Mouse (Mus musculus) liver, adult (tissue): Measurements from ENCODE around the gene Cnih2.

ENCODE experiments used
- GATA4 ChIP-seq: IDR thresholded peaks from 2 replicates; pipeline ENCODE4 v1.6.1; 2014; ENCODE audit warnings: mild to moderate bottlenecking, low read length; ENCODE audit not compliant: insufficient replicate concordance

Cnih2 gene

DNA sequence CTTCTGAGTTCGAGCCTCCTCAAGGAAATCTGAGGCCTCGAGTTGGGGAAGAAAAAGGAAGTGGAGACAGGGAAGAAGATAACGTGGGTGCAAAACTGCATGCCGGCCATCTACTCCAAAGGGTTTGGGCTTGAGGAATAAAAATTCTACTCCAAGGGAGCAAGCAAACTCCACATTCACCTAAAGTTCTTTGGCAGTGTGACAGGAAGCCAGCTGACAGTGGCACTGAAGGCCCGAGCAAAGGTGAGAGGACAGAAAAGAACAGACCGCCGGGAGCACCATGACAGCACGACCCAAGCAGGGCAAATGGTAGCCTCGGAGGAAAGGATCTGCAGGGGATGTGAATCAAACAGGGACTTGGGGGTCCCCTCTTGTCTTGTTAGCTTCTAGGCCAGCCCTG is 7.8 kb upstream of the Cnih2 start:
- TF ChIP-seq GATA4 = no peak

DNA sequence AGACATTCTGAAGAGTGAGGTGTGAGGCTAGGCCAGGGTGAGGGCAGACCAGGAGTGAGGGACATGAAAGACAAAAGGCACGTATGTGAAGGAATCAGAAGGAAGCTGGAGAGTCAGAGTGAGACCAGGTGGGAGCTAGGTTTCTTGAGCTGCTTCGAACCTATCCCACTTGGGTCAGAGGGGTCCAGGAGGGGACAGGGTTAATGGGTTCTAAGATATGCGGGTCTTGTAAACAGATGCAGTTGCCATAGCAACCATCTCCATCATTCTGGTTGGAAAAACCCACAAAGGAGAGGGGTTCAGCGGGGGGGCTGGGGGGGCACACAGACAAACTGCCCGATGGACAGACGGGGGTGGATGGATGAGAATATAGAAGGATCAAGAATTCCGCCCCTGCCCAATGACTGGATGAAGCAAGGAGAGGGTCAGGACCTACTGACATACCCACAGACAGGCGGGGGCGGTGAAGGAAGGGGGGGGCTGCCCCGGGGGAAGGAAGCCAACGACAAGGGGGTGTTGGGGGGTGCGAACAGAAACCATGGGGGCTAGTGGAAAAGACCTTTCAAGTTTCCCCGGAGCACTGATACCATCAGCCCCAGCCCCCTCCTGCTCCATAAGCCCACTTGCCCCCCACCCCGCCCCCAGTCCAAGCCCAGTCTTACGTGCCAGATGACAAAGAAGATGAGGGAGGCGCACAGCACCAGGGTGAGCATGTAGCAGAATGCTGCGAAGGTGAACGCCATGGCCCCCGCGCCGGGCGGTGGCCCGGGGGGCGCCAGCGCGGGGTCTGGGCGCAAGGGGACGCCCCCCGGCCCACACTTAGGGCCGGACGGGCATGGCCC is 579 bp downstream of the Cnih2 start:
- no peak for TF ChIP-seq GATA4

DNA sequence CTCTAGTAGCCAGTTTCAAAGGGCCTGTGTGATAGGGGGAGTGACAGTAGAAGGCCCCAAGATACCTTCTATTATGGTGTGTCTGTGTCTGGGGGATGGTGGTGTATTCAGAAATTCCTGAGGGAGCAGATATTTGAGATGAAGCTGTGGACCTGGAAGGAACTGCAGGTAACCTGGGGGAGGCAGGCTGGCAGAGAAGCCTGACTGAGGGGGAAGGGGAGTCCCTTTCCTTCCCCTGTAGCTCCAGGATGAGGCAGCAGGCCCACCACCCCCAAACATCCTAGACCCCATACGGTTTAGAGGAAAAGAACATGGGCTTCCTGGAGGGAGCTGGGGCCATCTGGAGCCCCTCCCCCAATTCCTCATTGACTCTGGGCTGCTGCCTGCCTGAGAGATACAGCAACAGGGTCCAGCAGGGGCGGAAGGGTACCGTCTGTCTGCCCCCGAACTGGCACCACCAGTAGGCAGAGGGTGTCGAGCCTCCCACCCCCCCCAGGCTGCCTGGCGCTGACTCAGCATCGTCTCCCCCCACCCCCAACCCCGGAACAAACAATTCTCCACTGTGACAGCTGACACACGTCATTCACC is 2.3 kb downstream of the Cnih2 start:
- TF ChIP-seq GATA4 = no peak

DNA sequence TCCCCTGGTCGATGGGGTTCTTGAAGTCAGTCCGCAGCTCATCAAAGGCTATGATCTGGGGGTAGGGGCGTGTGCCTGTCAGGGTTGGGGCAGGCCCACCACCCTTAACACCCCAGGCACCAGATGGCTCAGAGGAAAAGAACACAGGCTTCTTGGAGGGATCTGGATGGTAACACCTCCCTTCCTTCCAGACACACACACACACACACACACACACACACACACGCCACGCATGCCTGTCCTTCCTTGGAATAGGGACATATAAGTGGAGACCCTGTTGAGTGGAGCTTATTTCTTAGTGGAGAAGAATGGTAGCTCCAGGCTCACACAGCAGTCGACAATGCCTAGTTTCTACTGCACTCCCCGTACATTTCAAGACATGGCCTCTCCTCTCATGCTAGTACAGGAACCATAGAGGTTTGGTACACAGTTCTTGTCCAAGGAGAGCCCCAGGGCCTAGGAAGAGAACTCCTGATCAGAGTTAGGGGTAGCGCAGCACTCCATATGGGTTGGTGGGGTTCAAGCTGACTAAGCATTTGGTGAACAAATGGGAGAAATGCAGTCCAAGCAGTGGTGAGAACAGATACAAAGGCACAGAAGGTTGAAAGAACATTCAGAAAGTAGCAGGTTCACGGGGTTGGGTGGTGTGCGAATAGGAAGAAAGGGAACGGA is 3.4 kb downstream of the Cnih2 start:
- no peak for TF ChIP-seq GATA4

DNA sequence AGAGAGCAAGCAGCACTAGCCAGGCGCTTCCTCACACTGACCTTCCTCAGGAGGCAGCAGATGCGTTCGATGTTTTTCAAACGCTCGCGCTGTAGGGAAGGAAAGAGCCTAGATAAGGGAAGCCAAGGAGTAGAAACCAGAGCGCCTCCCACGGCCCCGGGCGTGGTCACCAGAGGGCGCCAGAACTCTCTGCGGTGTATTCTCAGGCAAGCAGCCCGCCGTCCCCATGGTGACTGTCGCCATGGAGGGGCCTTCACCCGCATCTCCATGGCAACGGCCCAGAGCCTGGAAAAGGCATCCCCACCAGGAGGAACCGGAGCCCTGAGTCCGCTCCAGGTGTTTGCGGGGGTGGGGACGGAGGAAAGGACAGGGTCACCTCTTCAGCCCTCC is 4.1 kb downstream of the Cnih2 start:
- TF ChIP-seq GATA4 = peak; percentile 60; the same call in 1 of the 2 replicates

DNA sequence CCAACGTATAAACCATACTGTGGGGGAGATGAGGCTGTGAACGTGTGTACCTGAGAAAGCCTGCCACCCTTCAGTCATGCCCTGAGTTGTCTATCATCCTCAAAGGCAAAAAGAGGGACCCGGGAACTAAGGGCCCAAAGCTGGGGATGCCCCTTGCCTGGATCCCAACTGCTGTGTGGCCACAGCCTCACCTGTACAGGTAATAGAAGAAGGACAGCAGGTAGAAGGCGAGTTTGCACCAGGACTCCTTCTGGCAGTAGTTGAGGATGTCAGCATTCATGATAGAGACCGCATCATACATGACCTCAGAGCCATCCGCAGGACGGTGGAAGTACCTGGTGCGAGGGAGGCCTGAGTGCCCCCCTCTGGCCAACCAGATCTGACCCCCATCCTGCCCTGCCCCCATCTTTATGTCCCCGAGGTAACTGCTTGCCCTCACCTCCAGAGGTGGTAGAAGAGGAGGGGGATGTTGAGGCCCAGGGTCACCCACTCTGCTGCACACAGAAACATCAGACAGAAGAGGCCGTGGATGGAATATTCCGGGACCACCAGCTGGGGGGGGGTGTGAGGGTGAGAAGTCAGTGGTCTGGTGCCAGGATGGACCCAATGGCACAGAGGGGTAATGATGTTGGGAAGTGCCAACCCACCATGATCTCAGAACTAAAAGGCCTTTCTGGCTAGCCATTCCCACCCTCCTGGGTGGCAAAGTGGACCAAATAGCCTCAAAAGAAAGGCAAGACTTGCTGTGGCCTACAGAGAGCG is 4.7 kb downstream of the Cnih2 start:
- TF ChIP-seq GATA4 = no peak

DNA sequence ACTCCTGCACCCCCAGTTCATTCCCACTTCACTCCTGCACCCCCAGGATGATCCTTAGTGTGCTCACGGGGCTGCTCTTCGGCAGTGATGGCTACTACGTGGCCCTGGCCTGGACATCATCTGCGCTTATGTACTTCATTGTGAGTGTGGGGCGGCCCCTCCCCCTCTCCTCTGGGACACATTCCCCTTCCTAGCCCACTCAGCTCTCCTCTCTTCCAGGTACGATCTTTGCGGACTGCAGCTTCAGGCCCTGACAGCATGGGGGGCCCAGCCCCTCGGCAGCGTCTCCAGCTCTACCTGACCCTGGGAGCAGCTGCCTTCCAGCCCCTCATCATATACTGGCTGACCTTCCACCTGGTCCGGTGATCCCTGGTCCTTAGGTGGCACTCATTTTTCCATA is 6.2 kb downstream of the Cnih2 start:
- TF ChIP-seq GATA4 = no peak

DNA sequence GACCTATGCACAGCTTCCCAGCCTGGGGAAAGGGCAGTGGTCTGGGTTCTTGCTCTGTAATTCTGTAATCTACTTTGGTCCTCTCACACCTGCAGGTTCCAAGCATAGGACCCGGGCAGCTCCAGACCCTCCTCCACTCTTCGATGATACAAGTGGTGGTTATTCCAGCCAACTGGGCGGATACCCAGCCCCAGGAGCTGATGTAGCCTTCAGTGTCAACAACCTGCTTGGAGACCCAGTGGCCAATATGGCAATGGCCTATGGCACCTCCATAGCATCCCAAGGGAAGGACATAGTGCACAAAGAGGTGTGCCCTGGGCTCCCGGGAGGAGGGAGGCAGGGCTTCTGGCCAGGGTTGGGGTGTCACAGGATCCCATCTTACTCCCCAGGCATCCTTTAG is 9.0 kb downstream of the Cnih2 start:
- no peak for TF ChIP-seq GATA4

DNA sequence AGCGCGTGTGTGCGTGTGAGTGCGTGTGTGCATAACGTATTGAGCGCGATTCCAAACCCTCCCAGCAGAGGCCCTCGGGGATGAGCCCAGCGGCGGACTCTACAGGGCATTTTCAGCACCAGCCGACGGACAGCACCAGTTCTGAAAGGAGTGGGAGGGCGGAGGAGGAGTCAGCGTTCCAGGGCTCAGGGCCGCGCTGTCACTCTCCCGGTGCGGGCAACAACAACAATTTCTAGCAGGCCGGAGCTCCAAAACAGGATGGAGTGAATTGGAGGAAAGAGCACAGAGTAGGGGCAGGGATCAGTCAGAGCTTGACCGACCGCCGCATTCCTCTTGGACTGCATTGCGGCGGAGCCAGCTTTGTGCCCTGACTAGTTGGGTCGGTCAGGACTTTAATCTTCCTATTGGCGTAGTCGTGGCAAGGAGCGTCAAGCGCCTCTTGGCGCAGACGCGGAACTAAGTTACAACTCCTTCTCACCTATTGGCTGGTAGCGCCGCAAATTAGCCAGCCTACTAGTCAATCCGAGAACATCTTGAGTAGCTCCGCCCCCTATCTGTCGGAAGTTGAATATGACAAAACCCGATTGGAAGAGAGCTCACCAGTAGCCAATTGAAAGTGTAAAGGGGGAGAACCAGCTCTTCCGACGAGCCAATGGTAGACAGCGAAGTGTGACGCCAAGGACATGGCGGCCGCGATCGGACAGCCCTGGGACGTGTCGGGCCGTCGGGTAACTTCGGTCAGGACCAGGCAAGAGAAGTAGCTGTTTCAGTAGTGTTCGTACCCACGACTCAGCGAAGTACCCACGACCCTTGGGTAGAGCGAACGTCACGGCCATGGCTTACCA is 10.2 kb downstream of the Cnih2 start, which contains the start of gene Yif1a:
Gene Yif1a, plus strand, starts transcription at position 655 of the 845 bp plus-strand sequence.
- no peak; the same call in 1 of the 2 replicates for TF ChIP-seq GATA4

DNA sequence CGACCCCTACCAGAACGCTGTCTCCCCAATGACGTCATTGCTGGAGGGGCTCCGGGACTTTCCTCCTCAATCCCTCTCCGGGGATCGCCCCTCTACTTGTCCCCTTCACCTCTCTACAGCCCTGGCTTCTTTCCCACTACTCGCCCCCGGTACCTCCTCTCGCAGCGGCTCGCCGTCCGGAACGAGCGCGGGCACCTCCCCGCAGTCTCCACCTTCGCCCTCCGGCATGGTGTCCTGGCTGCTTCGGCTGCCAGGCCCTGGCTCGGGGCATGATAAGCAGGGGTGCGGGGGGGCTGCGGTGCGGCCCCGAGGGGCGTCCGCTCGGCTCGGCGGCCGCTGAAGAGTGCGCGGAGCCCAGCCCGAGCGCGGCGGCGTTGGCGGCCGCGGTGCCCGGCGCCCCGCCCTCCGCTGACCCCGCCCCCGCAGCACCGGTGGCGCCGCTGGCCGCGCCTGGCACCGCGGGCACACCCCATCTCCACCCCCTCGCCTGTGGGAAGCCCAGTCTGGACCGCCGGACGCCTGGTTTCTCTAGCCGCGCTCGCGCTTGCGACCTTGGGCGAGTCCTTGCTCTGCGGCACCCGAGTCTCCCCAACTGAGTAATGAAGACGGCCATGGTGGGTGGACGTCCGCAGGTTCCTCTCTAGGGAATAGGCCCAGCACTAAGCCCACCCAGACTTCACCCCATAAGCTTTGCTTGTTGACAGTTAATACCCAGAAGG is 13.0 kb downstream of the Cnih2 start, which contains the start of gene Tmem151a:
Gene Tmem151a, minus strand, starts transcription at position 387 of the 719 bp plus-strand sequence.
- no peak for TF ChIP-seq GATA4

DNA sequence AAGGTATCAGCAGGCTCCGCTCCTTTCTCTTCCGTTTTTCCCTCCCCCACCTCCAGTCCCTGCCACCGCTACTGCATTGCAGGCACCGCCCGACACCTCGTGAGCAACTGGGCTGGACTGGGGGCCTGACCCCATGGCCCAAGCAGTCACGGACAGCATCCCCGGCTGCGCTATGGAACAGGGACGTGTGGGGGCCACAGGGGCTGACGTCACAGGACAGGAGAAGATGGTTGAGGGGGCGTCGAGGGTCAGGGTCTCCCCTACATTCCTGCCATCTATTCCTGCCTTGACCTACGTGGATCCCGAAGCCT is 13.5 kb downstream of the Cnih2 start:
- no peak for TF ChIP-seq GATA4

DNA sequence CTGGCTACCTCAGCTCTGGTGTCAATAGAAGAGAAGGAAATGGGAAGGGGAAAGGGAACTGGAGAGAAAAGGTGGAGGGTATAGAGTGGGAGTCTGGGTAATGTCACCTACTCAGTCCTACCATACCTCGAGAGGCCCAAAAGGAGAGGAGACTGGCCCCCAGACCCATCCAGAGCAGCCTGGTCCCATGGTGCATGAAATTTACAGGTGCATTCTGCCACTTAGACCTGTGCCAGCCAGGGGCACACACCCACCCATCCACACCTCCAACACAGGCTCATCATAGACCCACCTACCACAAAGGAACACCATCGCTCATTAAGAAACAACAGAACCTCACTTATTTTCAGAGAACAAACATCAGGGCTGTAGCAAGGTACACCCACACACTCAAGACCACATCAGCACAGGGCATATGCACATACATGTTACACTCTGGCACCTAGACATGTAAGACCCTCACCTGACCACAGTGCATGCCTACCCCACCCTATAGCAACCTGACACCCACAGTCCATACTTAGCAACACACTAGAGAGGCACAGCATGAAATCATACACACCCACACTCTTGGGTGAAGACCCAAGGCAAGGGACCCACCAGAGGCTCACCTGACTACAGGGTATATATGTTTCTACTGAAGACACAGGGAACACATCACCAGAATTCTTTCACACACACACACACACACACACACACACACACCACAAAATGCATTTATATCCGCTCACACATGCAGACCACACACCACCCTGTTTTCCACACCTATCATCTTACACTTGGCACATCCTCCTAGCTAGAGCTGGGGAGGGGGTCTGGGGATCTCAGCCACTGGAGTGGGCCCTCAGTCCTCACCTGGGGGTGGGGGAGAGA is 14.1 kb downstream of the Cnih2 start:
- no peak for TF ChIP-seq GATA4

DNA sequence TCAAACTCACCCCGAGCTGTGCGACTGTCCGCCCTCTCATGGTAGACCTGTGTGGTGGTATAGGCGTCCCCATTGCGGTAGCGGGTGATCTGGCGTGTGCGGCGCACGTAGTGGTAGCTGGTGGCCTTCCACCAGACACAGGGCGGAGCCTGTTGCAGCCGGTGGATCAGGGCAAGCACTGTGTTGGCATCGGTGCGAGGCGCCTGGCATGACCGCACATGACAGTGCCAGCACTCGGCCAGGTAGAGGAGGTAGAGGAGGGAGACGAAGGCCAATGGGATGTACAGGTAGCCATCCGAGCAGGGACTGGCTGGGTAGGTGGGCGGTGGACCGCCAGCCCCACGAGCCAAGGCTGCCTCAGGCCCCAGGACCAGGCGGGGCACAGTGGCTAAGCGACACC is 15.7 kb downstream of the Cnih2 start:
- no peak for TF ChIP-seq GATA4
